Comparison of ENCODE assay signal across 33 mouse cellular contexts in the genomic region with DNA sequence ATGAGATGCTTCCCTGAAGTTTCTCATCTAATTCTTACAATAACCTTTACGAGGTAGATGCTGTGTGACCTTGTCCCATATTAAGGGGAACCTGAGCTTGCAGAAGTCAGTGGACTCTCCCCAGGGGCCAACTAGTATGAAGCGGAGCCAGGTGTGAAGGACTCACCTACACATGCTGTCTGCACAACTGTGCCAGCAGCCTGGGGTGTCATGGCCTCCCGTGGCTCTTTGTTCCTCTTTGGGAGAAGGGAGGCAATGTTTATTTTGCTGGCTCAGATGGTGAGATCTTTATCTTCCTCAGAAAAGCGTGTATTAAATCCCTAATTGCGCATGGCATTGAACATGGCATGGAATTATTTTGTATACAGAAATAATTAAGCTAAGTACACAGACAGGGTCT.
"Had no signal": no experiment of that assay in that cellular context is flagged by ENCODE, and none has a peak within 500 bp of the region (broad histone marks: within the 10 kb centered on the region; RNA-seq: fewer than 3 reads in every experiment).

No protein-coding gene starts in this region.

- H3K36me3 ChIP-seq: heart, embryonic 10.5 days; heart, embryonic 13.5 days; heart, embryonic 15.5 days; hindbrain, embryonic 10.5 days; hindbrain, embryonic 12.5 days; hindbrain, embryonic 13.5 days; hindbrain, embryonic 15.5 days; intestine, embryonic 15.5 days; kidney, embryonic 15.5 days had no signal

- DNase-seq: heart, postnatal 10 days; heart, postnatal 14 days; heart, postnatal 36 days; heart, postnatal 4 days; kidney, adult 18-20 months; kidney, adult 2 months; kidney, adult 8-10 months; kidney, adult 9 months; kidney, postnatal 10 days; kidney, postnatal 14 days; kidney, postnatal 25 days; kidney, postnatal 36 days; kidney, postnatal 4 days; layer of hippocampus, adult 9-11 months; layer of hippocampus, postnatal 36 days had no signal

- H3K27me3 ChIP-seq: intestine, embryonic 15.5 days had no signal

- H3K9ac ChIP-seq: heart, embryonic 13.5 days; heart, embryonic 15.5 days; hindbrain, embryonic 12.5 days; hindbrain, embryonic 13.5 days; hindbrain, embryonic 14.5 days; hindbrain, embryonic 15.5 days; intestine, embryonic 15.5 days; kidney, embryonic 15.5 days had no signal

- ATAC-seq: hindbrain, embryonic 16.5 days; hindbrain, postnatal 0 days; inflammation-experienced regulatory T-cells, adult 6 months; intestine, embryonic 15.5 days; intestine, embryonic 16.5 days; intestine, postnatal 0 days had no signal

- H3K27ac ChIP-seq: heart, embryonic 10.5 days; heart, embryonic 13.5 days; heart, embryonic 15.5 days; hindbrain, embryonic 10.5 days; hindbrain, embryonic 12.5 days; hindbrain, embryonic 13.5 days; hindbrain, embryonic 14.5 days; hindbrain, embryonic 15.5 days; hindbrain, postnatal 0 days; intestine, embryonic 15.5 days; kidney, embryonic 15.5 days; layer of hippocampus, adult 2 months; left cerebral cortex, adult 2 months had no signal

- H3K4me2 ChIP-seq: heart, embryonic 11.5 days; heart, embryonic 13.5 days; heart, embryonic 15.5 days; hindbrain, embryonic 12.5 days; hindbrain, embryonic 13.5 days; hindbrain, embryonic 14.5 days; hindbrain, embryonic 15.5 days; intestine, embryonic 15.5 days; kidney, embryonic 15.5 days had no signal

- H3K9me3 ChIP-seq: heart, embryonic 10.5 days; heart, embryonic 13.5 days; heart, embryonic 15.5 days; hindbrain, embryonic 10.5 days; hindbrain, embryonic 12.5 days; hindbrain, embryonic 13.5 days; hindbrain, embryonic 15.5 days; intestine, embryonic 15.5 days; kidney, embryonic 15.5 days had no signal

- H3K4me3 ChIP-seq: heart, embryonic 10.5 days; heart, embryonic 13.5 days; heart, embryonic 15.5 days; hindbrain, embryonic 10.5 days; hindbrain, embryonic 12.5 days; hindbrain, embryonic 13.5 days; hindbrain, embryonic 15.5 days; intestine, embryonic 15.5 days; kidney, embryonic 15.5 days; layer of hippocampus, adult 2 months; left cerebral cortex, adult 2 months had no signal
